Mouse (Mus musculus) spleen, adult 2 months (tissue): ENCODE data around the gene Krtap31-2.

Source experiments
- CTCF ChIP-seq: fragments of 200-500 bp; IDR thresholded peaks from 2 replicates; pipeline ENCODE4 v1.5.1; 2011; ENCODE audit warnings: mild to moderate bottlenecking, inconsistent platforms; ENCODE audit not compliant: insufficient read depth, insufficient read length, insufficient replicate concordance; ENCODE audit errors: extremely low read depth
- POLR2A ChIP-seq: fragments of 200-500 bp; IDR thresholded peaks from 2 replicates; pipeline ENCODE4 v1.6.1; 2011; ENCODE audit warnings: low read depth, low read length, inconsistent platforms

DNA sequence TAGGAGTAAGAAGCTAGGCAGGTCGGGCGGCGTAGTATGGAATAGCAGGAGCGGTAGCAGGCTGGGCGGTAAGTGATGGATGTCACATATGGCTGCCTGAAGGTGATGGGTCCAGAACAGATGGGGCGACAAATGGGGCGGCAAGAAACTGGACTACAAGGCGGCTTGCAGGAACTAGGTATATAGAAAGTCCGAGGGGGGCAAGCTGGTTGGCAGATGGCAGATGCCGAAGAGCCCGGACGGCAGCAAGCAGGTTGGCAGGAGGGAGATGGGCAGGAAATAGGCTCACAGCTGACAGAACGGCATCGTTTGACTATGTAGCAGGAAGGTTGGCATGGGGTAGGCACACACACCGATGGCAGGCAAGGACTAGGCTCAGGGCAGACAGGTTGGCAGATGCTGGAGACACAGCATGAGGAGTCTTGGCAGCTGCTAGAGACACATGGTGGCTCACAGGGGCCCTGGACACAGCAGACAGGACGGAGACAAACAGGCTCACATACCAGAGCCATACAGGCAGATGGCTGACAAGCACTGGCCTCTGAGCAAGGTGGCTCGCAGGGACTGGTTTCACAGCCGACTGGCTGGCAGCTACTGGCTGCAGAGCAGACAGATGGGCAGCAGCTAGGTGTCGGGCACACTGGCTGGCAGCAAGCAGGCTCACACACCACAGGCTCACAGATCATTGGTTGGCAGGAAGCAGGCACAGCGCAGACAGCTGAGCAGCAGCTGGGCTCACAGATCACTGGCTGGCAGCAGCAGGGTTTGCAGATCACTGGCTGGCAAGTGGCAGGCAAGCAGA, 49.4 kb downstream of the Krtap31-2 start:
- no peak for TF ChIP-seq CTCF
- no peak for TF ChIP-seq POLR2A
